Mouse (Mus musculus) MEL (cell line): Measurements from ENCODE around the gene C1qb. TPM values are rescaled to one million over a fixed set of nuclear protein-coding genes. Genes with fewer than 3 reads are reported as not detected.

Source experiments
- DNase-seq: peaks from one replicate; pipeline ENCODE4 v3.0.0; 2011; ENCODE audit warnings: low read depth, low spot score
- H3K27ac ChIP-seq: 2 replicates; pipeline ENCODE4 v1.5.1; 2012; ENCODE audit warnings: low read depth, mild to moderate bottlenecking, control low read depth, low read length, moderate library complexity; ENCODE audit not compliant: control insufficient read depth
- H3K27me3 ChIP-seq, 2 experiments: fragments of 150-350 bp in 1 of 2; sonication (generic) in 1 of 2; 2 replicates each; pipeline ENCODE4 v1.6.1; 2012; ENCODE audit warnings: low read length in 2 of 2, mild to moderate bottlenecking in 2 of 2, improper control_type of control experiment in 1 of 2, moderate library complexity in 1 of 2; ENCODE audit not compliant: insufficient read depth in 2 of 2, control insufficient read depth in 1 of 2
- H3K36me3 ChIP-seq, 2 experiments: 2 replicates each; pipeline ENCODE4 v1.6.1; 2012 to 2014; ENCODE audit warnings: low read length in 2 of 2, improper control_type of control experiment in 1 of 2, inconsistent platforms in 1 of 2, mild to moderate bottlenecking in 1 of 2; ENCODE audit not compliant: insufficient read depth in 2 of 2, control insufficient read depth in 1 of 2
- H3K4me1 ChIP-seq, 2 experiments: fragments of 150-350 bp in 1 of 2; sonication (generic) in 1 of 2; 2 replicates each; pipeline ENCODE4 v1.6.1; 2012; ENCODE audit warnings: low read length in 2 of 2, improper control_type of control experiment in 1 of 2, mild to moderate bottlenecking in 1 of 2; ENCODE audit not compliant: insufficient read depth in 2 of 2, control insufficient read depth in 1 of 2
- H3K4me3 ChIP-seq, 2 experiments: fragments of 150-350 bp in 1 of 2; sonication (generic) in 1 of 2; 2 replicates each; pipeline ENCODE4 v1.5.1; 2012; ENCODE audit warnings: low read depth in 2 of 2, low read length in 2 of 2, mild to moderate bottlenecking in 2 of 2, moderate library complexity in 2 of 2, control low read depth in 1 of 2, improper control_type of control experiment in 1 of 2; ENCODE audit not compliant: control insufficient read depth in 1 of 2, insufficient read depth in 1 of 2
- H3K79me2 ChIP-seq: 2 replicates; pipeline ENCODE4 v1.6.1; 2012; ENCODE audit warnings: mild to moderate bottlenecking, low read length, moderate library complexity; ENCODE audit not compliant: control insufficient read depth, poor library complexity, insufficient read depth
- H3K9ac ChIP-seq: 2 replicates; pipeline ENCODE4 v1.6.1; 2012; ENCODE audit warnings: low read depth, mild to moderate bottlenecking, control low read depth, low read length, moderate library complexity; ENCODE audit not compliant: control insufficient read depth, poor library complexity, severe bottlenecking
- H3K9me3 ChIP-seq: fragments of 150-350 bp; sonication (generic); replicated peaks from 2 replicates; pipeline ENCODE4 v1.6.1; 2012; ENCODE audit warnings: mild to moderate bottlenecking, low read length, improper control_type of control experiment, moderate library complexity; ENCODE audit not compliant: insufficient read depth
- CTCF ChIP-seq, 3 experiments: IDR thresholded peaks in 2 of 3; conservative IDR thresholded peaks in 1 of 3; 2 replicates each; pipeline ENCODE4 v1.5.1; 2011 to 2012; ENCODE audit warnings: low read length in 3 of 3, low read depth in 2 of 3, mild to moderate bottlenecking in 2 of 3, improper control_type of control experiment in 1 of 3, inconsistent platforms in 1 of 3, mixed read lengths in 1 of 3, moderate library complexity in 1 of 3; ENCODE audit not compliant: control insufficient read depth in 1 of 3, insufficient read depth in 1 of 3, poor library complexity in 1 of 3, severe bottlenecking in 1 of 3
- KAT2A ChIP-seq: conservative IDR thresholded peaks from 2 replicates; pipeline ENCODE4 v1.6.1; 2012; ENCODE audit warnings: low read depth, low read length, improper control_type of control experiment, inconsistent platforms
- MAZ ChIP-seq: IDR thresholded peaks from 2 replicates; pipeline ENCODE4 v1.6.1; 2012; ENCODE audit warnings: low read depth, mild to moderate bottlenecking, inconsistent platforms, low read length, improper control_type of control experiment
- NRF1 ChIP-seq: IDR thresholded peaks from 2 replicates; pipeline ENCODE4 v1.6.1; 2014; ENCODE audit warnings: low read depth, mild to moderate bottlenecking, inconsistent platforms, low read length, improper control_type of control experiment, moderate library complexity; ENCODE audit not compliant: poor library complexity, insufficient read depth, severe bottlenecking
- POLR2AphosphoS2 ChIP-seq: IDR thresholded peaks from 2 replicates; pipeline ENCODE4 v1.6.1; 2011; ENCODE audit warnings: low read length, improper control_type of control experiment
- RAD21 ChIP-seq: IDR thresholded peaks from 2 replicates; pipeline ENCODE4 v1.6.1; 2011; ENCODE audit warnings: mild to moderate bottlenecking, low read depth, low read length, improper control_type of control experiment
- SIN3A ChIP-seq: IDR thresholded peaks from 2 replicates; pipeline ENCODE4 v1.6.1; 2012; ENCODE audit warnings: low read length, improper control_type of control experiment, inconsistent platforms
- SMC3 ChIP-seq: IDR thresholded peaks from 2 replicates; pipeline ENCODE4 v1.6.1; 2011; ENCODE audit warnings: low read depth, low read length, improper control_type of control experiment
- ZC3H11A ChIP-seq: IDR thresholded peaks from 2 replicates; pipeline ENCODE4 v1.6.1; 2012; ENCODE audit warnings: low read depth, mild to moderate bottlenecking, inconsistent platforms, low read length, improper control_type of control experiment
- ZKSCAN1 ChIP-seq: IDR thresholded peaks from 2 replicates; pipeline ENCODE4 v1.6.1; 2012; ENCODE audit warnings: low read depth, mild to moderate bottlenecking, inconsistent platforms, low read length, improper control_type of control experiment, moderate library complexity
- polyA plus RNA-seq, 2 experiments: library from polyadenylated mRNA; stranded (reverse) in 1 of 2; unstranded in 1 of 2; fragments of >175 nt in 1 of 2; fragments of >200 nt in 1 of 2; gene quantifications; 2 replicates each; pipeline versions ENCODE4 v1.2.1 to v1.2.4; 2012; ENCODE audit warnings: low replicate concordance in 2 of 2, low read depth in 1 of 2; ENCODE audit not compliant: insufficient read length in 2 of 2, insufficient read depth in 1 of 2, missing spikeins in 1 of 2
- total RNA-seq: library from RNA; depleted of rRNA; stranded (reverse); fragments of 300-350 nt; gene quantifications from 2 replicates; pipeline ENCODE4 v1.2.3, GENCODE M21; 2012

Gene C1qb
- total and polyA plus RNA-seq, 3 experiments, result not detected

GRCm38 (mm10) chr4:136847166-136847565, 38.8 kb downstream of the C1qb start:
- H3K9ac ChIP-seq, result no peak overlapping the region
- TF ChIP-seq KAT2A (no peak), NRF1 (no peak), SIN3A (no peak)
- TF ChIP-seq, all 39 proteins: peak for 0
- no peak for DNase-seq
- no peak overlapping the region for H3K4me3 ChIP-seq
- H3K4me1 ChIP-seq, result no peaks in the 10 kb centered on the region
- peaks cover 2 to 3% of the 10 kb centered on the region in 2 experiments; a peak in 3 of 4 replicates for H3K27me3 ChIP-seq
- H3K36me3 ChIP-seq, result no peaks in the 10 kb centered on the region
- no peaks in the 10 kb centered on the region for H3K9me3 ChIP-seq
- H3K79me2 ChIP-seq, result no peaks in the 10 kb centered on the region
- H3K27ac ChIP-seq, result no peak overlapping the region

DNA sequence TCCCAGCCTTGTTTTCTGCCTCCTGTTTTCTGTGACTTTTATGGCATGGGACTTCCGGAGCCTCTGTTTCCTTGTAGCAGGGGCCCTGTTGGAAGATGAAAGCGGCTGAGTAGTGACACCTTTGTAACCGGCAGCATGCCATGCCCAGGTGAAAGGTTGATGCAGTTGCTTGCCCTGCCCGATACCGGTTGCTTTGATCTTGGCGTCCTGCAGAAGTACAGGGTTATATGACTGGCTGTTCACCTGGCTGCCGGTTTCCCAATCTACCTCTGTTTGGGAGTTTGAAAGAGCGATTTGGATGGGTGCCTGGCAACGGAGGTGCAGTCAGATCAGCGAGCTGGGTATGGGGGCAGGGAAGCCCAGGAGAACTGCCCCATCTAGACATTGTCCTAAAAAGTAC, 43.2 kb downstream of the C1qb start:
- Histone ChIP-seq H3K27ac (no peak overlapping the region), H3K79me2 (no peaks in the 10 kb centered on the region), H3K36me3 (no peaks in the 10 kb centered on the region), H3K4me1 (no peaks in the 10 kb centered on the region), H3K9ac (no peak overlapping the region), H3K9me3 (no peaks in the 10 kb centered on the region), H3K4me3 (no peak overlapping the region), H3K27me3 (peaks cover 2% of the 10 kb centered on the region in 2 experiments; a peak in 3 of 4 replicates)
- no peak for DNase-seq
- TF ChIP-seq KAT2A (no peak), POLR2AphosphoS2 (no peak)

DNA sequence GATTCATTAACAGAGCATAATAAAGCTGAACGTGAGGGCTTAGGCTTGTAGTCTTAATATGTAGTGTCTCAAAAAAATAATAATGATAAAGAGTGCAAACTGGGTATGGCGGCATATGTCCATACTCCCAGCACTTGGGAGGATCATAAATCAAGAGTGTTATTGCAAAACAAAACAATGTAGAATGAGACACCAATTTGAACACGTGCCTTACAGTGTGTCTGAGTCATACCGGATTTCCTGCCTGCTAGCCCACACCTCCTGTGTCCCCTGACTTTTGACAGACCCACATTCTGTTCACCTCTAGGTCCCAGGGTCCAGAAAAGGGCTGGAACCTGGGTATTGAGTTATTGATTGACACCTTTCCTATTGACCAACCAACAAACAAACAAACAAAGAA, 44.0 kb downstream of the C1qb start:
- Histone ChIP-seq H3K36me3 (no peaks in the 10 kb centered on the region), H3K4me1 (no peaks in the 10 kb centered on the region), H3K9ac (no peak overlapping the region), H3K79me2 (no peaks in the 10 kb centered on the region), H3K27ac (no peak overlapping the region), H3K27me3 (no peaks in the 10 kb centered on the region; a peak in 2 of 4 replicates), H3K9me3 (no peaks in the 10 kb centered on the region), H3K4me3 (no peak overlapping the region)
- DNase-seq, result no peak
- no peak for TF ChIP-seq ZKSCAN1

GRCm38 (mm10) chr4:136841056-136841455, 44.9 kb downstream of the C1qb start:
- TF ChIP-seq ZC3H11A, result peak; percentile 85
- TF ChIP-seq SMC3, result peak; percentile 98
- peak; percentile 79 for TF ChIP-seq RAD21
- TF ChIP-seq CTCF (IDR thresholded peaks at IDR 0.05 in 2 of 3, conservative IDR thresholded peaks at IDR 0.05 in 1 of 3; ENCODE audit: control insufficient read depth in 1 of 3, insufficient read depth in 1 of 3, low read depth in 2 of 3, low read length in 3 of 3, poor library complexity in 1 of 3, severe bottlenecking in 1 of 3), result peak; percentile 83 to 92 (median 89)
- no peak for TF ChIP-seq KAT2A
- no peak for TF ChIP-seq MAZ
- TF ChIP-seq, all 39 proteins: peak for 4
- no peaks in the 10 kb centered on the region for H3K36me3 ChIP-seq
- H3K4me1 ChIP-seq, result no peaks in the 10 kb centered on the region
- H3K9me3 ChIP-seq, result no peaks in the 10 kb centered on the region
- peak; percentile 75 for DNase-seq
- H3K27me3 ChIP-seq, result no peaks in the 10 kb centered on the region; a peak in 1 of 4 replicates
- no peak overlapping the region for H3K4me3 ChIP-seq
- no peaks in the 10 kb centered on the region for H3K79me2 ChIP-seq
- no peak overlapping the region for H3K9ac ChIP-seq
- no peak overlapping the region for H3K27ac ChIP-seq
